Mouse (Mus musculus): ENCODE measurements at regions not wholly inside any gene's neighbourhood (a gene's known extent, or its start where the extent isn't known, plus 50 kb on each side); places are given as distances from the start of the nearest gene placed in this dataset.

- TF ChIP-seq CTCF (IDR thresholded peaks at IDR 0.05; ENCODE audit: insufficient read depth, low read length) (no peak), POLR2A (IDR thresholded peaks at IDR 0.05; ENCODE audit: borderline replicate concordance, extremely low read depth, low read depth, low read length) (no peak)
These were observed 176.1 kb upstream of the Topaz1 start for GRCm38 (mm10) chr9:122571001-122571400.
